Mouse (Mus musculus): ENCODE data around the gene Rnf225. TPM values are rescaled to one million over a fixed set of nuclear protein-coding genes. Genes with fewer than 3 reads are reported as not detected.
"Not testable (repeated sequence)": the region's sequence is repeated elsewhere in the genome, so short reads cannot be mapped to it uniquely, and the experiment has no call there.

Rnf225 gene
- 0.21 and 0.31 TPM in 2 replicates for polyA plus RNA-seq (2012; rRNA removed)

- Histone ChIP-seq H3K27me3 (ENCODE audit: control insufficient read depth, insufficient read depth, low read length) (no peaks in the 10 kb centered on the region), H3K4me3 (ENCODE audit: extremely low read depth, insufficient read depth, insufficient read length) (no peak within 1 kb of the TSS), H3K36me3 (ENCODE audit: control insufficient read depth, insufficient read depth, low read length) (peaks cover 29% of the 10 kb centered on the region), H3K4me1 (ENCODE audit: control insufficient read depth, insufficient read depth, insufficient read length) (no peaks in the 10 kb centered on the region; the same call in none of the 2 replicates), H3K27ac (ENCODE audit: insufficient read depth, low read length) (no peak within 1 kb of the TSS)
- WGBS, result 82% methylated on average over 8 of the region's 8 CpGs
- no peak for TF ChIP-seq CTCF (IDR thresholded peaks at IDR 0.05; ENCODE audit: extremely low read depth, insufficient read depth, insufficient read length, insufficient replicate concordance)
- TF ChIP-seq POLR2A (IDR thresholded peaks at IDR 0.05; ENCODE audit: low read depth, low read length), result no peak
- no peak for DNase-seq (ENCODE audit: low read depth in 1 of 2, low spot score in 2 of 2)
Measured at GRCm38 (mm10) chr7:12927191-12927680, at the start of gene Rnf225. Gene Rnf225, plus strand, starts transcription at chr7:12927416.

- H3K4me3 ChIP-seq (ENCODE audit: extremely low read depth, insufficient read depth, insufficient read length), result no peak overlapping the region
- H3K27me3 ChIP-seq (ENCODE audit: control insufficient read depth, insufficient read depth, low read length), result no peaks in the 10 kb centered on the region
- TF ChIP-seq CTCF (IDR thresholded peaks at IDR 0.05; ENCODE audit: extremely low read depth, insufficient read depth, insufficient read length, insufficient replicate concordance) (no peak), POLR2A (IDR thresholded peaks at IDR 0.05; ENCODE audit: low read depth, low read length) (no peak)
- peaks cover 6% of the 10 kb centered on the region; the same call in 1 of the 2 replicates for H3K4me1 ChIP-seq (ENCODE audit: control insufficient read depth, insufficient read depth, insufficient read length)
- no peaks in the 10 kb centered on the region; the same call in 1 of the 2 replicates for H3K36me3 ChIP-seq (ENCODE audit: control insufficient read depth, insufficient read depth, low read length)
- no peak for DNase-seq (ENCODE audit: low read depth in 1 of 2, low spot score in 2 of 2)
- no peak overlapping the region for H3K27ac ChIP-seq (ENCODE audit: insufficient read depth, low read length)
Measured at GRCm38 (mm10) chr7:12880036-12880435, 47.2 kb upstream of the Rnf225 start.

GRCm38 (mm10) chr7:12880497-12880896 lies 46.7 kb upstream of the Rnf225 start:
- 35% methylated on average over 8 of the region's 8 CpGs for WGBS
- not testable (repeated sequence) for H3K4me1 ChIP-seq (ENCODE audit: control insufficient read depth, insufficient read depth, insufficient read length); DNase-seq (ENCODE audit: low read depth in 1 of 2, low spot score in 2 of 2); H3K27ac ChIP-seq (ENCODE audit: insufficient read depth, low read length); H3K36me3 ChIP-seq (ENCODE audit: control insufficient read depth, insufficient read depth, low read length); H3K27me3 ChIP-seq (ENCODE audit: control insufficient read depth, insufficient read depth, low read length)
- H3K4me3 ChIP-seq (ENCODE audit: extremely low read depth, insufficient read depth, insufficient read length), result peak overlapping the region; percentile 57

GRCm38 (mm10) chr7:12880911-12881660 lies 46.1 kb upstream of the Rnf225 start, which contains the start of gene Zfp128:
Gene Zfp128, plus strand, starts transcription at chr7:12881177.
- no peak for TF ChIP-seq POLR2A (IDR thresholded peaks at IDR 0.05; ENCODE audit: low read depth, low read length)
- no peak for TF ChIP-seq CTCF (IDR thresholded peaks at IDR 0.05; ENCODE audit: extremely low read depth, insufficient read depth, insufficient read length, insufficient replicate concordance)
- Histone ChIP-seq H3K4me3 (ENCODE audit: extremely low read depth, insufficient read depth, insufficient read length) (peak within 1 kb of the TSS; percentile 66), H3K27me3 (ENCODE audit: control insufficient read depth, insufficient read depth, low read length) (no peaks in the 10 kb centered on the region), H3K4me1 (ENCODE audit: control insufficient read depth, insufficient read depth, insufficient read length) (peaks cover 6% of the 10 kb centered on the region; the same call in 1 of the 2 replicates), H3K36me3 (ENCODE audit: control insufficient read depth, insufficient read depth, low read length) (peaks cover 1% of the 10 kb centered on the region; the same call in 1 of the 2 replicates), H3K27ac (ENCODE audit: insufficient read depth, low read length) (no peak within 1 kb of the TSS)
- under 1% methylated on average over 35 of the region's 35 CpGs for WGBS
- DNase-seq (ENCODE audit: low read depth in 1 of 2, low spot score in 2 of 2), result peak; percentile 77 to 94

GRCm38 (mm10) chr7:12886563-12887266 lies 40.5 kb upstream of the Rnf225 start:
- H3K4me3 ChIP-seq (ENCODE audit: extremely low read depth, insufficient read depth, insufficient read length), result no peak overlapping the region
- DNase-seq (ENCODE audit: low read depth in 1 of 2, low spot score in 2 of 2), result no peak
- peaks cover under 1% of the 10 kb centered on the region; the same call in 1 of the 2 replicates for H3K4me1 ChIP-seq (ENCODE audit: control insufficient read depth, insufficient read depth, insufficient read length)
- WGBS, result 90% methylated on average over 12 of the region's 12 CpGs
- peaks cover 8% of the 10 kb centered on the region for H3K36me3 ChIP-seq (ENCODE audit: control insufficient read depth, insufficient read depth, low read length)
- H3K27me3 ChIP-seq (ENCODE audit: control insufficient read depth, insufficient read depth, low read length), result no peaks in the 10 kb centered on the region
- H3K27ac ChIP-seq (ENCODE audit: insufficient read depth, low read length), result no peak overlapping the region
- no peak for TF ChIP-seq POLR2A (IDR thresholded peaks at IDR 0.05; ENCODE audit: low read depth, low read length)
- TF ChIP-seq CTCF (IDR thresholded peaks at IDR 0.05; ENCODE audit: extremely low read depth, insufficient read depth, insufficient read length, insufficient replicate concordance), result no peak

GRCm38 (mm10) chr7:12887585-12887984 lies 39.6 kb upstream of the Rnf225 start:
- Histone ChIP-seq H3K27me3 (ENCODE audit: control insufficient read depth, insufficient read depth, low read length) (no peaks in the 10 kb centered on the region), H3K36me3 (ENCODE audit: control insufficient read depth, insufficient read depth, low read length) (peaks cover 8% of the 10 kb centered on the region), H3K4me1 (ENCODE audit: control insufficient read depth, insufficient read depth, insufficient read length) (no peaks in the 10 kb centered on the region; the same call in 1 of the 2 replicates), H3K4me3 (ENCODE audit: extremely low read depth, insufficient read depth, insufficient read length) (no peak overlapping the region), H3K27ac (ENCODE audit: insufficient read depth, low read length) (peak overlapping the region; percentile 43; the same call in 1 of the 2 replicates)
- no peak for DNase-seq (ENCODE audit: low read depth in 1 of 2, low spot score in 2 of 2)
- WGBS, result 82% methylated on average over 5 of the region's 5 CpGs
- TF ChIP-seq CTCF (IDR thresholded peaks at IDR 0.05; ENCODE audit: extremely low read depth, insufficient read depth, insufficient read length, insufficient replicate concordance) (no peak), POLR2A (IDR thresholded peaks at IDR 0.05; ENCODE audit: low read depth, low read length) (no peak)

All from spleen, adult 2 months (tissue).